Comparison of ENCODE assay signal across 8 mouse cellular contexts in genomic region chr5:107289234-107289764, GRCm38 (mm10). TPM values are rescaled to one million over a fixed set of nuclear protein-coding genes. Genes with fewer than 3 reads are reported as not detected.
DNase-seq lines count a peak whose midpoint lies in the region; ATAC-seq and TF ChIP-seq lines count a peak whose summit lies in the region.

Gene Tgfbr3, minus strand, starts transcription at chr5:107289629.

- H3K4me1 ChIP-seq in forebrain, postnatal 0 days (ENCODE audit: insufficient read depth) = peaks cover 5% of the 10 kb centered on the region; the same call in 1 of the 2 replicates
- H3K4me1 ChIP-seq in lung, embryonic 15.5 days = peaks cover 21% of the 10 kb centered on the region

- peak; percentile 63 for TF ChIP-seq CTCF in forebrain, postnatal 0 days (IDR thresholded peaks at IDR 0.05; ENCODE audit: low read depth)

- intact Hi-C loops in heart, postnatal 36 days (cut with DNase I) = loop anchor here (1.0 to 5.0 kb wide), 7 partner anchors 32 to 293 kb away; no protein-coding TSS in a partner anchor

- peaks cover 14% of the 10 kb centered on the region for H3K27me3 ChIP-seq in forebrain, postnatal 0 days (ENCODE audit: insufficient read depth, low read length)
- no peaks in the 10 kb centered on the region for H3K27me3 ChIP-seq in lung, embryonic 15.5 days

- ATAC-seq in forebrain, postnatal 0 days = peak; percentile 89
- peak; percentile 96 for ATAC-seq in lung, embryonic 15.5 days (ENCODE audit: borderline replicate concordance, extremely low read depth, low FRiP score, low TSS enrichment)

- no peak within 1 kb of the TSS; the same call in 1 of the 2 replicates for H3K27ac ChIP-seq in forebrain, postnatal 0 days (ENCODE audit: low read depth, low read length)
- peak within 1 kb of the TSS; percentile 94 for H3K27ac ChIP-seq in lung, embryonic 15.5 days

- no peaks in the 10 kb centered on the region for H3K9me3 ChIP-seq in forebrain, postnatal 0 days (ENCODE audit: low read length)
- H3K9me3 ChIP-seq in lung, embryonic 15.5 days = no peaks in the 10 kb centered on the region

- peak; percentile 86 for DNase-seq in MN1 (ENCODE audit: low spot score)
- DNase-seq in cerebellum, adult 11-12 months = peak; percentile 89
- peak; percentile 77 for DNase-seq in forebrain, postnatal 0 days
- peak; percentile 85 to 89 for DNase-seq in heart, postnatal 36 days
- peak; percentile 60 to 71 for DNase-seq in layer of hippocampus, adult 8-10 months (ENCODE audit: low spot score in 2 of 2)
- DNase-seq in ovary, postnatal 14 days (ENCODE audit: low spot score) = peak; percentile 72
- peak; percentile 75 for DNase-seq in thymus, postnatal 0 days (ENCODE audit: low spot score)

- peak within 1 kb of the TSS; percentile 62 for H3K9ac ChIP-seq in forebrain, postnatal 0 days
- peak within 1 kb of the TSS; percentile 89 for H3K9ac ChIP-seq in lung, embryonic 15.5 days

- 2% methylated on average over 44 of the region's 54 CpGs for WGBS in forebrain, postnatal 0 days
- WGBS in lung, embryonic 15.5 days = under 1% methylated on average over 33 of the region's 54 CpGs

- no peaks in the 10 kb centered on the region for H3K36me3 ChIP-seq in forebrain, postnatal 0 days (ENCODE audit: insufficient read depth)
- H3K36me3 ChIP-seq in lung, embryonic 15.5 days = no peaks in the 10 kb centered on the region

- peak within 1 kb of the TSS; percentile 100 for H3K4me2 ChIP-seq in forebrain, postnatal 0 days (ENCODE audit: low read depth)
- H3K4me2 ChIP-seq in lung, embryonic 15.5 days = peak within 1 kb of the TSS; percentile 89

- peak within 1 kb of the TSS; percentile 70 for H3K4me3 ChIP-seq in forebrain, postnatal 0 days (ENCODE audit: low read depth, low read length)
- peak within 1 kb of the TSS; percentile 89 for H3K4me3 ChIP-seq in lung, embryonic 15.5 days

RNA-seq across cellular contexts. Expression of gene Tgfbr3, which starts in this region (rescaled TPM):
- 5.5 and 14.3 TPM in 2 replicates for total RNA-seq in forebrain, postnatal 0 days (2014; rRNA removed)
- 2.3 and 3.4 TPM in 2 replicates for polyA plus RNA-seq in forebrain, postnatal 0 days (2015; fragmentation: Nextera tagmentation; extraction: Ambion mirVana)
- 10 to 100 TPM; 53.5 to 54.2 TPM for total RNA-seq in heart, postnatal 36 days (2021)
- 10 to 100 TPM; 19.3 to 24.8 (median 21.5) TPM for total RNA-seq in layer of hippocampus, adult 8-10 months (2022)
- polyA plus RNA-seq in lung, embryonic 15.5 days (2015; fragmentation: Nextera tagmentation; extraction: Ambion mirVana) = 20.0 and 22.2 TPM in 2 replicates
- 10.1 and 11.5 TPM in 2 replicates for polyA plus RNA-seq in thymus, postnatal 0 days (2015; fragmentation: Nextera tagmentation; extraction: Ambion mirVana)
